Mouse (Mus musculus) layer of hippocampus, adult 8-10 months (tissue): ENCODE data around the gene Sp110. TPM values are rescaled to one million over a fixed set of nuclear protein-coding genes. Genes with fewer than 3 reads are reported as not detected.
A peak's percentile ranks its signal among the peaks of the same experiment; 100 is the strongest.
"Not testable (repeated sequence)": the region's sequence is repeated elsewhere in the genome, so short reads cannot be mapped to it uniquely, and the experiment has no call there.

Experiments
- DNase-seq, 2 experiments: peaks; one replicate each; pipeline ENCODE4 v3.0.0; 2022; ENCODE audit warnings: low spot score in 2 of 2
- total RNA-seq, 4 experiments: library from RNA; stranded (reverse); gene quantifications; 2 replicates each; pipeline ENCODE4 v1.2.4; 2022

Gene Sp110
- total RNA-seq, 4 experiments from 2014 or later, result 0.52 to 5.6 (median 3.4) TPM

GRCm38 (mm10) chr1:85555261-85555660 is 43.4 kb downstream of the Sp110 start:
- peak; percentile 8 to 11 for DNase-seq

GRCm38 (mm10) chr1:85546442-85546841 is 52.2 kb downstream of the Sp110 start:
- not testable (repeated sequence) for DNase-seq

GRCm38 (mm10) chr1:85543818-85544217 is 54.8 kb downstream of the Sp110 start:
- not testable (repeated sequence) for DNase-seq

GRCm38 (mm10) chr1:85528451-85529110 is 70.0 kb downstream of the Sp110 start:
- DNase-seq, result not testable (repeated sequence)

Other genes starting within 250 kb of the Sp110 start
- not detected for gene G530012D18Rik, start 23.1 kb downstream of the Sp110 start, total RNA-seq
- 1 to 10 TPM in 3 of 4 experiments, under 1 TPM in 1; 0.26 to 4.3 (median 2.7) TPM for gene Sp140, start 1.6 kb upstream of the Sp110 start, total RNA-seq
- gene Sp100, start 51.2 kb upstream of the Sp110 start, total RNA-seq, result 1 to 10 TPM; 3.4 to 7.1 (median 5.3) TPM
- 1 to 10 TPM in 2 of 4 experiments, under 1 TPM in 1, not detected in 1; 0.21 to 1.8 (median 1.5) TPM for gene A630001G21Rik, start 179.8 kb upstream of the Sp110 start, total RNA-seq
- gene Cab39, start 194.6 kb upstream of the Sp110 start, total RNA-seq, result 100 to 1,000 TPM; 128 to 143 (median 137) TPM